Mouse (Mus musculus) central nervous system, embryonic 14 days (tissue): ENCODE measurements around the gene Hba-a1. TPM values are rescaled to one million over a fixed set of nuclear protein-coding genes. Genes with fewer than 3 reads are reported as not detected.

Experiments used
- polyA plus RNA-seq: library from polyadenylated mRNA; depleted of rRNA; stranded (reverse); fragments of >200 nt; gene quantifications from 2 replicates; pipeline ENCODE4 v1.2.3, GENCODE M21; 2012; rRNA removed

Gene Hba-a1
- 1,275 and 2,575 TPM in 2 replicates for polyA plus RNA-seq

DNA sequence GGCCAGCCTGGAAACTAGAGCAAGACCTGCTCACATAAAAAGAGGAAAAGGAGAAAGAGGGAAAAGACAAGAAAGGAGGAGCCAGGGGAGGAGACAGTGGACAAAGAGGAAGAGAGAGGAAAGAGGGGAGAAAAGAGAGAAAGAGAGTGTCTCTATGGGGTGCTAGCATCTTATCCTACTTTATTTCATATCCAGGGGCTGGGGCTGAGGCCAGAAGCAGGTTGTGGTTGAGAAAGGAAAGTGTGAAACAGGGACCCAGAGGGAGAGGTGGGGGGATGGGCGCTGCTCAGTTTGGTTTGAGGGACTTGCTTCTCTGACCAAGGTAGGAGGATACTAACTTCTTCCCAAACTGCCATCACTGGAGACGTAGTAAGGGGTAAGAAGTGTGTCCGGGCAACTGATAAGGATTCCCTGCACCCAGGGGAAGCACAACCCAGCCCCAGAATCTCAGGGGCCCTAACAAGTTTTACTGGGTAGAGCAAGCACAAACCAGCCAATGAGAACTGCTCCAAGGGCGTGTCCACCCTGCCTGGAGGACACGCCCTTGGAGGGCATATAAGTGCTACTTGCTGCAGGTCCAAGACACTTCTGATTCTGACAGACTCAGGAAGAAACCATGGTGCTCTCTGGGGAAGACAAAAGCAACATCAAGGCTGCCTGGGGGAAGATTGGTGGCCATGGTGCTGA, at the start of gene Hba-a1:
TSS of gene Hba-a1 (plus strand) at position 421 of the 687 bp plus-strand sequence.

DNA sequence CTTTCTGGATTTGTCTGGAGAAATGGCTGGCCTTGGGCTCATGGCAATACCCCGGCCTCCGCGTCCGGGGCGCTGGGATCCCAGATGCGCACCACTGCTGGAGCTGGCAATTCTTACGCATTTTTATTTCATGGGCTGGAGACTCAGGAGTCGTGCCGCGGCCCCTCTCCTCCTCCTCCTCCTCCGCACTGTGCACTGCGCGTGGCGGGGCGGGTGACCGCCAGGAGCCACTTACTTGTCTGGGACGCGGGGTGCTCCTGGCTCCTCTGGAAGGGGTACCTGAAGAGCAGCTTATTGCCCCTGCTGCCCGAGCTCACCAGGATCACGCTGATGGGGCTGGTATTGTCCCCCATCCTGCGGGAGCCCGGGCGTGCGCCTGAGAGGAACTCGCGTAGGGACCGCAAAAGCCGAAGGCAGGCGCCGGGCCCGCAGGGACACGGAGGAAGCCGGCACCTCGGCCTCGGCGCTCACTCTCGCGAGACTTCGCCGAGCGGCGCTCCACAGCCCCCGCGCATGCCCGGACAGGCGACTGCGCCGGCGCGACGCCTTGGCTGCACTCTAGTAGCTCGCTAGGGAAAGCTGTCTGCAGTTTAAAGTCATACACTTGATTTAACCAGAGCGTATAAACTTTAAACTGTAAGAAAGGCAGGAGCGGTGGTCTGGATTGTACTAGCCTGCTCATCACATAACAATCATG, 16.0 kb upstream of the Hba-a1 start, which contains the start of gene Nprl3:
TSS of gene Nprl3 (minus strand) at position 520 of the 697 bp plus-strand sequence.

DNA sequence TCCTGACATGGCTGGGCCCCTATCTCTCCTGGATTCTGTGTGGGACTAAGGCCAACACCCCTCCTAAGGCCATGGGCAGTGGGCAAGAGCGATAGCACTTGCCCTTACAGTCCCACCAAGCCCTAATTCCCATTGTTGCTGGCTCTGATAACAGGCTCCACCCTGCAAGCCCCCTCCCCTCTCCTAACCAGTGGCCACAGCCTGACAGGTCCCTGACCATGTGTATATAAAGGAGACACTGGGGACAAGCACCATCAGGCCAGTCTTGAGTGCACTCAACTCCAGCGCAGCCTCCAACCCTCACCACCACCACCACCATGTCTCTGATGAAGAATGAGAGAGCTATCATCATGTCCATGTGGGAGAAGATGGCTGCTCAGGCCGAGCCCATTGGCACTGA, 7.0 kb upstream of the Hba-a1 start, which contains the start of gene Hba-x:
TSS of gene Hba-x (plus strand) at position 54 of the 400 bp plus-strand sequence.

DNA sequence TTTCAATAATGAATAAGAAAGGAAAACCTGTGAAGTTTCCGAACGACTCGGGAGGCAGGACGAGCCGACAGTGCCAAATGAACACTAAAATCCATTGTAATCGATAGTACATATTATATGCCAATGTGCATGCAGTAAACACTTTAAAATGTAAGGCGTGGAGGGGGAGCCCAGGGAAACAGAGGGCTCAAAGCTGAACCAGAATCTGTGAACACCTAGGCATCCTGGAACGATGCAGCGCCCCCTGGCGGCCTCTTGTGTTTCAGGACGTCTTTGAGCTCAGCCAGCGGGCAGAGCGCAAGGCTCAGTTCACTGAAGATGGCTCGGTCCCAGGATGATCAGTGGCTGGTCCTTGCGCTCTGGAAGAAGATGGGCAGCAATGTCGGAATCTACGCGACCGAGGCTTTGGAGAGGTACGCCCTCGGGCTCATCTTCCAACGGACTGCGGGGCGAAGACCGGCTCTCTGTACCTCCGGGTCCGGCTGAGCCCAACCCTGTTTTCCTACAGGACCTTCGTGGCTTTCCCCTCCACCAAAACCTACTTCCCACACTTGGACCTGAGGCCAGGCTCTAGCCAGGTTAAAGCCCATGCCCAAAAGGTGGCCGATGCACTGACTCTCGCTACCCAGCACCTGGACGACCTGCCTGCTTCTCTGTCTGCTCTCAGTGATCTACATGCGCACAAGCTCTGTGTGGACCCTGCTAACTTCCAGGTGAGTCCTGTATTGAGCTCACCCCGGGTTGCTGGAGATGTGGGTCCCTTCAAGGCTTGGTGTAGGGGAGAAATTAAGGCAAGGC, 3.6 kb downstream of the Hba-a1 start, which contains the start of gene Hbq1b:
TSS of gene Hbq1b (plus strand) at position 271 of the 798 bp plus-strand sequence.

DNA sequence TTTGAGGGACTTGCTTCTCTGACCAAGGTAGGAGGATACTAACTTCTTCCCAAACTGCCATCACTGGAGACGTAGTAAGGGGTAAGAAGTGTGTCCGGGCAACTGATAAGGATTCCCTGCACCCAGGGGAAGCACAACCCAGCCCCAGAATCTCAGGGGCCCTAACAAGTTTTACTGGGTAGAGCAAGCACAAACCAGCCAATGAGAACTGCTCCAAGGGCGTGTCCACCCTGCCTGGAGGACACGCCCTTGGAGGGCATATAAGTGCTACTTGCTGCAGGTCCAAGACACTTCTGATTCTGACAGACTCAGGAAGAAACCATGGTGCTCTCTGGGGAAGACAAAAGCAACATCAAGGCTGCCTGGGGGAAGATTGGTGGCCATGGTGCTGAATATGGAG, 12.9 kb downstream of the Hba-a1 start, which contains the start of gene Hba-a2:
TSS of gene Hba-a2 (plus strand) at position 287 of the 400 bp plus-strand sequence.

DNA sequence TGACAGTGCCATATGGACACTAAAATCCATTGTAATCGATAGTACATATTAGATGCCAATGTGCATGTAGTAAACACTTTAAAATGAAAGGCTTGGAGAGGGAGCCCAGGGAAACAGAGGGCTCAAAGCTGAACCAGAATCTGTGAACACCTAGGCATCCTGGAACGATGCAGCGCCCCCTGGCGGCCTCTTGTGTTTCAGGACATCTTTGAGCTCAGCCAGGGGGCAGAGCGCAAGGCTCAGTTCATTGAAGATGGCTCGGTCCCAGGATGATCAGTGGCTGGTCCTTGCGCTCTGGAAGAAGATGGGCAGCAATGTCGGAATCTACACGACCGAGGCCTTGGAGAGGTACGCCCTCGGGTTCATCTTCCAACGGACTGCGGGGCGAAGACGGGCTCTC, 16.6 kb downstream of the Hba-a1 start, which contains the start of gene Hbq1a:
TSS of gene Hbq1a (plus strand) at position 205 of the 400 bp plus-strand sequence.

Other genes starting within 250 kb of the Hba-a1 start
- 0.02 and 0.09 TPM in 2 replicates for gene Il9r, start 83.2 kb upstream of the Hba-a1 start, polyA plus RNA-seq
- gene Snrnp25, start 78.1 kb upstream of the Hba-a1 start, polyA plus RNA-seq = 52.4 and 61.1 TPM in 2 replicates
- 30.8 and 50.6 TPM in 2 replicates for gene Rhbdf1, start 61.2 kb upstream of the Hba-a1 start, polyA plus RNA-seq
- gene Mpg, start 57.0 kb upstream of the Hba-a1 start, polyA plus RNA-seq = 21.4 and 25.4 TPM in 2 replicates
- 83.1 and 85.1 TPM in 2 replicates for gene Nprl3, start 15.8 kb upstream of the Hba-a1 start, polyA plus RNA-seq
- 41.2 and 47.2 TPM in 2 replicates for gene Hba-x, start 7.1 kb upstream of the Hba-a1 start, polyA plus RNA-seq
- 1.3 and 1.9 TPM in 2 replicates for gene Hbq1b, start 3.5 kb downstream of the Hba-a1 start, polyA plus RNA-seq
- 2,538 and 5,404 TPM in 2 replicates for gene Hba-a2, start 13.0 kb downstream of the Hba-a1 start, polyA plus RNA-seq
- 0.64 and 0.80 TPM in 2 replicates for gene Hbq1a, start 16.6 kb downstream of the Hba-a1 start, polyA plus RNA-seq
- gene Sh3pxd2b, start 64.3 kb downstream of the Hba-a1 start, polyA plus RNA-seq = 29.9 and 36.8 TPM in 2 replicates
- 61.4 and 62.2 TPM in 2 replicates for gene Ubtd2, start 171.9 kb downstream of the Hba-a1 start, polyA plus RNA-seq
- gene Efcab9, start 248.6 kb downstream of the Hba-a1 start, polyA plus RNA-seq = 0.18 TPM in 1 of 2 replicates, not detected in the other
- 4.8 and 7.0 TPM in 2 replicates for gene Stk10, start 249.8 kb downstream of the Hba-a1 start, polyA plus RNA-seq